Mouse (Mus musculus) liver, embryonic 13.5 days (tissue): ENCODE data around the gene Gm20931. TPM values are rescaled to one million over a fixed set of nuclear protein-coding genes. Genes with fewer than 3 reads are reported as not detected.
"Not testable (repeated sequence)": the region's sequence is repeated elsewhere in the genome, so short reads cannot be mapped to it uniquely, and the experiment has no call there.

Experiments
- ATAC-seq: fragments of 200-750 bp; cut with Nextera tagmentation; 2 replicates; pipeline ENCODE4 v1.8.0; 2017; ENCODE audit warnings: low read depth, mild to moderate bottlenecking, moderate number of reproducible peaks, moderate library complexity
- DNase-seq: peaks from one replicate; pipeline ENCODE4 v3.0.0; 2022
- H3K27ac ChIP-seq: fragments of 300-500 bp; sonication (generic); 2 replicates; pipeline ENCODE4 v1.5.1; 2015; ENCODE audit warnings: moderate library complexity, mild to moderate bottlenecking, inconsistent platforms
- H3K27me3 ChIP-seq: fragments of 300-500 bp; sonication (generic); 2 replicates; pipeline ENCODE4 v1.6.1; 2015; ENCODE audit warnings: mild to moderate bottlenecking, inconsistent platforms
- H3K36me3 ChIP-seq: fragments of 300-500 bp; sonication (generic); 2 replicates; pipeline ENCODE4 v1.6.1; 2015; ENCODE audit warnings: mild to moderate bottlenecking, inconsistent platforms
- H3K4me1 ChIP-seq: fragments of 300-500 bp; sonication (generic); replicated peaks from 2 replicates; pipeline ENCODE4 v1.6.1; 2015; ENCODE audit warnings: inconsistent platforms
- H3K4me2 ChIP-seq: fragments of 300-500 bp; sonication (generic); 2 replicates; pipeline ENCODE4 v1.6.1; 2015; ENCODE audit warnings: inconsistent platforms, mild to moderate bottlenecking, moderate library complexity
- H3K4me3 ChIP-seq: fragments of 300-500 bp; sonication (generic); replicated peaks from 2 replicates; pipeline ENCODE4 v1.5.1; 2015; ENCODE audit warnings: mild to moderate bottlenecking, inconsistent platforms
- H3K9ac ChIP-seq: fragments of 300-500 bp; sonication (generic); 2 replicates; pipeline ENCODE4 v1.6.1; 2015; ENCODE audit warnings: mild to moderate bottlenecking, inconsistent platforms
- H3K9me3 ChIP-seq: fragments of 300-500 bp; sonication (generic); replicated peaks from 2 replicates; pipeline ENCODE4 v1.6.1; 2016; ENCODE audit warnings: inconsistent platforms
- WGBS: fragments of 180-500 bp; shearing (Covaris S2); methylation state at CpG from one replicate; pipeline ENCODE4 v1.1.7; 2015; ENCODE audit not compliant: insufficient replicate concordance; 5-methylcytosine and 5-hydroxymethylcytosine counted together
- polyA plus RNA-seq: library from polyadenylated mRNA; unstranded; fragments of >200 nt; fragmentation: Nextera tagmentation; extraction: Ambion mirVana; gene quantifications from 2 replicates; pipeline ENCODE4 v1.2.1, GENCODE M21; 2015

Gene Gm20931
- polyA plus RNA-seq = not detected in 2 replicates

- no CpG with 5 or more reads among the region's 6 CpGs for WGBS
- not testable (repeated sequence) for ATAC-seq, H3K27me3 ChIP-seq, H3K4me3 ChIP-seq, H3K9me3 ChIP-seq, H3K27ac ChIP-seq, H3K36me3 ChIP-seq, H3K9ac ChIP-seq, H3K4me1 ChIP-seq, H3K4me2 ChIP-seq, DNase-seq
These were observed at the start of gene Gm20931 for GRCm38 (mm10) chrY:55213420-55213819. TSS of gene Gm20931 (plus strand) at chrY:55213720.
